Mouse (Mus musculus) embryo, embryonic 10.5 days (tissue): ENCODE results near the gene Rgs7.

Experiments
- DNase-seq: peaks from one replicate; pipeline ENCODE4 v3.0.0-alpha.2; 2015; ENCODE audit warnings: low spot score

Rgs7 gene

DNA sequence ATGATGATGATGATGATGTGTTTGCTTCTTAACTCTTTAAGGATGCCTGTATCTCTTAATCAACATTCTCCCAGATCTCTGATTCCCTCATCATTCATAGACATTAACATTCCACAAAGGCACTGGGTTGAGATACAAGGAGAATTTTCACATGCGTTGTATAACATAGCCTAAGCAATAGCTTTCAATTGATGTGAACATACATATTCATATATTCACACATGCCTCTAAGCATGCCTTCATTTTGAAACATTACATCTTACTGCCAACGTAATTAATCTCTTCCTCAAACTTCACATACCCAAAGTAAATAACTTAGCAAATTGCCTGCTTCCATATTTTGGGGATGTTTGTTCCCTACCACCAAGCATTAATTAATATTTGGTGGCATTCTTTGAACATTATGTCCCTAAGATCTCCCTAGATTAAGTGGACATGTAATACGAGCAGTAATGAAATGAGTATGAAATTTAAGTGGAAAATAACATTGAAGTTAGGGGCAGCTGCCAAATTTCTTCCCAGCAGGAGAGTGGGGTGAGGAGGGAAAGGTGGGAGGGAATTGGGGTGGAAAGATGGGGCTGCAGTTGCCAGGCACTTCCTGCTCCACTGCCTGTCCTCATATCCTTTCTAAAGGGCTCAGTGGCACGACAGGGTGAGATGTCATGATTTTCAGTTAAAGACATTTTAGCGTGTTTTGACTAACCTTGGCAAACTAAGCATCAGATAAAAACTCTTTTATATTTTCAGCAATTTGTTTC is 317.2 kb downstream of the Rgs7 start:
- DNase-seq = no peak

GRCm38 (mm10) chr1:175155469-175155868 is 336.8 kb downstream of the Rgs7 start:
- DNase-seq = no peak

- DNase-seq = no peak
These were observed 349.2 kb downstream of the Rgs7 start for GRCm38 (mm10) chr1:175143051-175143450.

- no peak for DNase-seq
These were observed 363.8 kb downstream of the Rgs7 start for GRCm38 (mm10) chr1:175128525-175128924.

DNA sequence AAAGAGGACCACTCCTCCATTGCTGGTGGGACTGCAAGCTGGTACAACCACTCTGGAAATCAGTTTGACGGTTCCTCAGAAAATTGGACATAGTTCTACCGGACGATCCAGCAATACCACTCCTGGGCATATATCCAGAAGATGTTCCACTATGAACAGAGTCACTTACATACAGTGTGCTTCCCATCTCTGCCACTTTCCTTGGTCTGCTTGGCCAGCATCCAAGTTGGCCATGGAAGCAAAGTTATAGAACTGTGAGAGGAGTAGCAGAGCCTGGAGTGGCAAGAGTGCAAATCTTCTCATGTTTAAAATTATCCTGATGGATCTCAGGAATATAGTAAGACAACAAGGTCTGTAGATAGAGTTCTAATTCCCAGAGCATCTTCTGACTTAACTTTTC is 367.9 kb downstream of the Rgs7 start:
- DNase-seq = no peak

DNA sequence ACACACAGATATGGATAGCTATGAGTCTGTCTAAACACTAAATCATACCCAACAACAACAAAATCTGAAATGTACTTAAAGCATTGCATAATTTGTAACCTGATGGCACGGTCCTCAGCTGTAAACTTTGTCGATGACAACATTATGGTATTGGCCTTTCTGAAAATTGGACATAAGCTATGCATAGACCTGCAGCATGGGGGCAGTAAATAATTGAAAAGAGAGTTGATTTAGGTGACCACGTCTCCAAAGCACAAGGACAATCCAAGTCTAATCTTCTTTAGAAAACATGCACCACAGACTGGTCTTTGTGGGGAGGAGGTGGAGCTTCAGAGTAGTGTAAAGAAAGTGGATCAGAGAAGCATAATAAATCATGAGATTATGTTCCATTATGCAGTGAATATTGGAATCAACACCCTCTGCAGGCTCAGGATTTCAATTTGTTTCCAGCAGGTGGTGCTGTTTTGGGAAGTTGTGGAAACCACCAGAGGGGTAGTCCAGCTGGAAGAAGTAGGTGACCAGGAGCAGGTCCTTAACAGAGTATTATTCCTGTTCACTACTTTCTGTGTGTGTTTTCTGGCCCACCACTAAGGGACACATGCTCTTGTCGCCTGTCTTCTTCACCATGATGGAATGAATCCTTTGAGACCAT is 373.3 kb downstream of the Rgs7 start:
- DNase-seq = peak; percentile 36

DNA sequence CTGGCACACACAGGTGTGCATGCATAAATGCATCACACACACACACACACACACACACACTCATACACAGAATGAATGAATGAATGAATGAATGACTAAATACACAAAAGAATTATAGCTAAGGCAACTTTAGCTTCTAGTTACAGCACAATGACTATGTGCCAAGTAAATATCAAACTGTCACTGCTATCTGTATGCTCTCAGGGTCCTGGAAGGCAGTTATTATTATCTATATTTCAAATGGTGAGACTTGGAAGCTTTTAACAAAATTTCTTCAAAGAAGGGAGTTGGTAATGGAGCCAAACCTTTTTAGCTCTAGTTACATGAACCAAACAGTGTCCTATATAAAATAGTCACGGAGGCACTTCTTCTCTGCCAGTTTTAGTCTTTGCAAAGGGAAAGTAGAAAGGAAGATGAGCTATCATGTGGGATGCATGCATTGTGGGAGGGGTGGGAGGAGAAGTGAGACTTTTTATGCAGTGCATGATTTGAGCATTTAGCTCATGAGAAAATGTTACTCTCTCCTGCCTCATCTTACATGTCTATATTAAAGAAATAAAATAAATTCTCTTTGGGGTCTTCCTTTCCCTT is 383.9 kb downstream of the Rgs7 start:
- DNase-seq = no peak

- no peak for DNase-seq
These were observed 386.0 kb downstream of the Rgs7 start for GRCm38 (mm10) chr1:175106315-175106714.

- DNase-seq = no peak
These were observed 386.9 kb downstream of the Rgs7 start for GRCm38 (mm10) chr1:175105426-175105825.

DNA sequence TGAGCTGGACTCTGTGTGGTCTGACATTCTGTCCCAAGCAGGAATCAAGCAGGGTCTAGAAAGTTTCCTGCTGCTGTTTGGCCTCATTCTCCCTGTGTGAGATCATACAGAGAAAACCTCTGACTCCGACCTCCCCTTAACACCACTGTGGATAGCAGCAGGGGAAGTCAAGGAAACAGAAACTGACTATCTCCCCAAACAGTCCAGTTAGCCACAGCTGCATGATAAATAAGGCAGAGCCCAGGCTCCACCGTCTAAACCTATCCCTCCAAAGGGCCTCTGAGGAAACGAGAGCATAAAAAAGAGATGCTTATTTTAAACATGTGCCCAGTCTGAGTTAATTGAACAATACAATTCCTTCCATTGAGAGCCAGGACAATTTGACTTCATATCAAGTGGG is 395.3 kb downstream of the Rgs7 start:
- DNase-seq = no peak

DNA sequence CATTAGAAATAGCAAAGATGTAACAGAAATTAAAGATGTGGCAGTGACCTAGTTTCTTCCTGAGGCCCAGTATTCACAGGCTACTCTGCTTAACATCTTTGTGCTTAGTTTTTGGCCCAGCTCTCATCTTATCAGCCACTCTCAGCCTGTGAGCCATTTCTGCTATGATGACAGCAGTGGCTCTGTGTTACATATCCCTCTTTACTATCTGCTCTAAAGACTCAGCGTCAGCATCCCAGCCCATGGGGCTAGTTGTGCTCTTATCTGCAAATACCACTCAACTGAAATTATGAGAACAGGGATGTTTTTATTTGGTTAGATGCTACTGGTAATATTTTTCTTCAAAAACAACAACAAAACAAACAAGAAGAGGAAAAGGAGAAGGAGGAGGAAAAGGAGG is 410.2 kb downstream of the Rgs7 start:
- no peak for DNase-seq

- DNase-seq = peak; percentile 60
These were observed 412.3 kb downstream of the Rgs7 start for GRCm38 (mm10) chr1:175079819-175080608.

DNA sequence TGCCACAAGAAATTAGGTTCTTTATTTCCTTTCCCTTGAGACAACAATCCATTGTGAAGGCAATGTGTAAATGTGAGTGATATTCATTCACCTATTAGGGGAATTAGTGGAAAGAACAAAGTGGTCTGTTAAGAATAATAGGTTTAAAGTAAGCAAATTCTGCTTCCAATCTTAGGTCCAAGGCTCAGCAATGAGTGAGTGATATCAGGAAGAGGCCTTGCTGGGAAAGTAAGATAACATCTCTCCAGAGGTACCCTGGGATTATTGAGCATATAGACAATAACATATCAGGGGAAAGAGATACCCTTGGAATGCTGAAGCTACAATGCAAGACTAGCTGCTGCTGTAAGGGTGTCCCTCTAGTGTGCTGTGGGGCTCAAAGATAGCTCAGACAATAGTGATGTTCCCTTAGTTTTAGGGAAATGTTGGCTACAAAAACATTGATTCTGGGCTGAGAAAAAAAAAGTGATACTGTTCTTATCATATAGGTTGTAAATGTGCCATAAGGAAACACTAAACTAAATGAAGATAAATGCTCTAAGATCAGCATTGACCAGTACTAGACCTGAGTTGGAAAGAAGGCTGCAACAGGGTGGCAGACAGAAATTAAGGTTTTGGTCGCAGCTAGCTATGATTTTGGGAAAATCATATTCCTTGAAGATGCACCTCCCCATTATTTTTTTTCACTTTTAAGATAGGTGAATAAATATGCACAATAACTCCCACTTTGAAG is 418.6 kb downstream of the Rgs7 start:
- DNase-seq = no peak

- no peak for DNase-seq
These were observed 422.5 kb downstream of the Rgs7 start for GRCm38 (mm10) chr1:175069758-175070290.

DNA sequence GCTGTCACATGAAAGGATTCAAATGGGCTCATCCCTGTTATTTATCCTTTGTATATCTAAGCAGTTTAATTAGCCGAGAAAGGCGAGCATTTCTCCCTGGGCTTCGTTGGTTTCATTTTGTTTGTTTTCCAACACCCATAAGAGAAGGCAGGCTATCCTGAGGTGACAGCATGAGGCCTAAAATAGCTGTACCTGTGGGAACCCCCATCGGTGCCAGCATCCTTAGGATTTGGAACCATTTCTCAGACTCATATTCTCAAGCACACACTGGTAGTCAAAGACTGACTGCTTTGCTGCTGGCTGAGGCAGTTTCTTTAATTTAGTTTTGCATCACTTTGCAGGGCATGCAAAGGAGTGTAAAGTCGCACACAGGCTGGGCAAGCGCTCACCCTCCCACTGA is 443.2 kb downstream of the Rgs7 start:
- no peak for DNase-seq

DNA sequence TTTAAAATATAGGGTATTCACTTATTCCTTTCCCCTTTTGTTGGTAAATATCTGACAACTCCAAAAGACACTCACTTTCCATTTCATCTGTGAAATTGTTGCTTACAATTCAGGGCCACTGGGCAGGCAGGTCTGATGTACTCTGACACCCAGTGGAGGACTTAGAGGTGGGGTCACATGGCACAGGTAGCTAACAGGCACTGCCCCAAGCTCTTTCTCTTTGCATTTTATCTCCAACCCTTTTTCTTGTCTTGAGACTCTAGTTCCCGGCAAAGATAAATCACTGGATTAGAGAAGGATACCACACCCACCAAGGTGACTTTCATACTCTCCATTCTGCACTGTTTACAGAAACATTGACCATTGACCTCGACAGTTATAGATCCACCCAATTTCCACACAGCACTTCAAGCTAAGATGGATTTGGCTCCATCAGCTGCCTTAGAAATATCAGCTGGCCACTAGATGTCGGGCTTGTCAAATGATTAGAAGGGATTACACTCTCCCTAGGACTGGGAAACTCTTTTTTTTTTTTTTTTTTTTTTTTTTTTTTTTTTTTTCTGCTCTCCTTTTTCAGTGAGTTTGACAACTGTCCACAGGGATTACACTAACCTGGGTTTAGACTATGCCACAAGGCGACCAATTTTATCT is 451.0 kb downstream of the Rgs7 start:
- DNase-seq = peak; percentile 68

DNA sequence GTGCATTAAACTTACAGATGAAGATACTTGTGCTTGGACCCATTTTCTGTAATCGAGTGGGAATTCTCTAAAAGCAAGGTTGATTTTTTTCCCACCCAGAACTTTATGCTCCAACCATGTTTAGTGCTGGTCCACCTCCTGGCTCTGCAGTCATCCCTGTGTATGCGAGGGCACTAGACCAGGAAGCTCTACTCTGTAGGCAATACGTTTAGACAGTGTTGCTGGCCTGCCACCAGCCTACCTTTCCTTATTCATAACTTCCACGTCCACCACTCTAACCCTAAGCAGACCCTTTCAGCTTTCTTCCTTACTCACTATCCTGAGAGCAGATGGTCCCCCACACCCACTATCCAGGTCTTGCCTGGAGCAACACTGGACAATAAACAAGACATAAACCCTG is 452.3 kb downstream of the Rgs7 start:
- DNase-seq = no peak

DNA sequence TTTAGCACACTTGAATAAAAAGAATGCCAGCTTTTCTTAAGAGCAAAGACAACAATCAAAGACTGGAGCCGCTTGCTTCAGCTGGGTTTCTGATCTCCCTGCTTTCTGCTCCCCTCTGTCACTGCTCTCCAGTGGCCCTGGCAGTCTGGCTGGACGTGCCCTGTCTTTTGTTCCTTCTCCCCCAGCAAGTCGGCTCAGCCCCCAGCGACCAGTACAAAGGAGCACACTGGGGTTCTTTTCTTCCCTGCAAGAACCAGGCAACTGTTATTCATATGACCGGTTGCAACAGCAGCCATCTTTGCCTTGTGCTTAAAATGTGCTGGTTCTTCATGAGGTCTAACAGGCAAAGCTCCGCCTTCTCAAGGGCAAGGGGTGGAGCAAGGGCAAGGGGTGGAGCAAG is 452.7 kb downstream of the Rgs7 start:
- peak; percentile 24 for DNase-seq

GRCm38 (mm10) chr1:175035461-175035860 is 456.8 kb downstream of the Rgs7 start:
- peak; percentile 71 for DNase-seq

DNA sequence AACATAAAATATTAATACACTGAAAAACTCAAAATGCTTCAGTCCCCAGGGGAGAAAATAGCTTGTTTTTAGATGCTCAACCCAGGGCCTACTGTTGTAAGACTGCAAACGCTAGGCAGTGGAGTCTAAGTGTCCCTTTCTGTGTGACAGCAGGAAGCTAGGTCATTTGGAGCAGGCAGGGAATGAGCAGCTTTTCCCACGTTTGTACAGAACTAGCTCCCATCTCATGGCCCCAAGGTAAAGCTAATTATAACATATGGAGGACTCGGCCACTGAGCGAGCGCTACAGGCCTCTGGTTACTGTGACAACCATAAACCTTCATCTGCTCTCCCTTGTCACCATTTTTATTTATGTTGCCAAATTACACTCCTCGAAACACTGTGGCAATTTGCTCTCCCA is 460.3 kb downstream of the Rgs7 start:
- no peak for DNase-seq

GRCm38 (mm10) chr1:175028716-175029204 is 463.5 kb downstream of the Rgs7 start:
- peak; percentile 52 for DNase-seq
